Mouse (Mus musculus) CH12.LX (cell line): ENCODE measurements around the gene Ppil6. TPM values are rescaled to one million over a fixed set of nuclear protein-coding genes. Genes with fewer than 3 reads are reported as not detected.
A peak's percentile ranks its signal among the peaks of the same experiment; 100 is the strongest.

Experiments used
- DNase-seq: peaks from one replicate; pipeline ENCODE4 v3.0.0-alpha.2; 2013; ENCODE audit errors: extremely low read depth
- H3K27ac ChIP-seq: 2 replicates; pipeline ENCODE4 v1.5.1; 2012; ENCODE audit warnings: low read depth, mild to moderate bottlenecking, control low read depth, moderate library complexity; ENCODE audit not compliant: insufficient read depth
- H3K27me3 ChIP-seq: replicated peaks from 2 replicates; pipeline ENCODE3; 2012; ENCODE audit warnings: inconsistent platforms
- H3K36me3 ChIP-seq, 2 experiments: replicated peaks in 1 of 2; 2 replicates each; pipeline versions ENCODE3 to v1.6.1; 2012; ENCODE audit warnings: inconsistent platforms in 1 of 2, low read length in 1 of 2, mild to moderate bottlenecking in 1 of 2, mixed read lengths in 1 of 2, moderate library complexity in 1 of 2; ENCODE audit not compliant: control insufficient read depth in 1 of 2, insufficient read depth in 1 of 2
- H3K4me1 ChIP-seq, 2 experiments: 2 replicates each; pipeline ENCODE4 v1.6.1; 2012; ENCODE audit warnings: inconsistent platforms in 1 of 2, moderate library complexity in 1 of 2; ENCODE audit not compliant: insufficient read depth in 2 of 2, control insufficient read depth in 1 of 2
- H3K4me2 ChIP-seq: 2 replicates; pipeline ENCODE4 v1.6.1; 2012; ENCODE audit warnings: low read depth, mild to moderate bottlenecking, control low read depth; ENCODE audit not compliant: poor library complexity, insufficient read depth, severe bottlenecking
- H3K4me3 ChIP-seq, 3 experiments: fragments of 150-350 bp in 1 of 3; sonication (generic) in 1 of 3; replicated peaks in 1 of 3; 2 replicates each; pipeline versions ENCODE3 to v1.5.1; 2011 to 2012; ENCODE audit warnings: low read depth in 2 of 3, low read length in 2 of 3, mild to moderate bottlenecking in 2 of 3, moderate library complexity in 2 of 3, control low read depth in 1 of 3, improper control_type of control experiment in 1 of 3, inconsistent platforms in 1 of 3, mixed read lengths in 1 of 3; ENCODE audit not compliant: poor library complexity in 1 of 3
- H3K79me2 ChIP-seq: replicated peaks from 2 replicates; pipeline ENCODE4 v1.6.1; 2012; ENCODE audit warnings: mild to moderate bottlenecking, moderate library complexity; ENCODE audit not compliant: control insufficient read depth, poor library complexity, insufficient read depth, severe bottlenecking; ENCODE audit errors: extremely low read depth
- H3K9ac ChIP-seq: 2 replicates; pipeline ENCODE4 v1.6.1; 2012; ENCODE audit warnings: low read depth, mild to moderate bottlenecking, control low read depth, moderate library complexity; ENCODE audit not compliant: insufficient read depth
- H3K9me3 ChIP-seq: replicated peaks from 2 replicates; pipeline ENCODE3; 2012; ENCODE audit warnings: low read length, inconsistent platforms, mixed read lengths
- BHLHE40 ChIP-seq: IDR thresholded peaks from 2 replicates; pipeline ENCODE4 v1.6.1; 2011; ENCODE audit warnings: mild to moderate bottlenecking, low read depth, low read length, improper control_type of control experiment
- CHD2 ChIP-seq: IDR thresholded peaks from 2 replicates; pipeline ENCODE4 v1.6.1; 2011; ENCODE audit warnings: low read length, improper control_type of control experiment
- E2F4 ChIP-seq: IDR thresholded peaks from 2 replicates; pipeline ENCODE4 v1.6.1; 2011; ENCODE audit warnings: low read depth, low read length, improper control_type of control experiment; ENCODE audit not compliant: insufficient replicate concordance
- EP300 ChIP-seq: IDR thresholded peaks from 2 replicates; pipeline ENCODE4 v1.6.1; 2011; ENCODE audit warnings: low read length, improper control_type of control experiment
- IRF4 ChIP-seq: IDR thresholded peaks from 2 replicates; pipeline ENCODE4 v1.6.1; 2014; ENCODE audit warnings: low read depth, mild to moderate bottlenecking, inconsistent platforms, low read length, improper control_type of control experiment
- MAFK ChIP-seq: IDR thresholded peaks from 2 replicates; pipeline ENCODE4 v1.6.1; 2011; ENCODE audit warnings: low read length, improper control_type of control experiment; ENCODE audit not compliant: insufficient replicate concordance
- MXI1 ChIP-seq: IDR thresholded peaks from 2 replicates; pipeline ENCODE4 v1.6.1; 2011; ENCODE audit warnings: mild to moderate bottlenecking, low read depth, low read length, improper control_type of control experiment
- NRF1 ChIP-seq: IDR thresholded peaks from 2 replicates; pipeline ENCODE4 v1.6.1; 2014; ENCODE audit warnings: low read depth, mild to moderate bottlenecking, inconsistent platforms, low read length, improper control_type of control experiment, moderate library complexity
- PAX5 ChIP-seq: IDR thresholded peaks from 2 replicates; pipeline ENCODE4 v1.6.1; 2012; ENCODE audit warnings: low read length, inconsistent platforms, mixed read lengths
- RCOR1 ChIP-seq: conservative IDR thresholded peaks from 2 replicates; pipeline ENCODE4 v1.6.1; 2012; ENCODE audit warnings: low read depth, mild to moderate bottlenecking, inconsistent platforms, low read length, improper control_type of control experiment
- SIN3A ChIP-seq: IDR thresholded peaks from 2 replicates; pipeline ENCODE4 v1.6.1; 2012; ENCODE audit warnings: low read length, improper control_type of control experiment, inconsistent platforms
- TBP ChIP-seq: conservative IDR thresholded peaks from 2 replicates; pipeline ENCODE4 v1.6.1; 2011; ENCODE audit warnings: low read depth, low read length, improper control_type of control experiment
- TCF12 ChIP-seq: IDR thresholded peaks from 2 replicates; pipeline ENCODE4 v1.6.1; 2014; ENCODE audit warnings: low read depth, mild to moderate bottlenecking, inconsistent platforms, low read length, improper control_type of control experiment
- UBTF ChIP-seq: IDR thresholded peaks from 2 replicates; pipeline ENCODE4 v1.6.1; 2012; ENCODE audit warnings: low read depth, mild to moderate bottlenecking, inconsistent platforms, low read length, improper control_type of control experiment, moderate library complexity
- ZC3H11A ChIP-seq: IDR thresholded peaks from 2 replicates; pipeline ENCODE4 v1.6.1; 2012; ENCODE audit warnings: low read depth, mild to moderate bottlenecking, inconsistent platforms, low read length, improper control_type of control experiment
- ZKSCAN1 ChIP-seq: IDR thresholded peaks from 2 replicates; pipeline ENCODE4 v1.6.1; 2012; ENCODE audit warnings: low read depth, inconsistent platforms, low read length, improper control_type of control experiment, borderline replicate concordance
- ZMIZ1 ChIP-seq: IDR thresholded peaks from 2 replicates; pipeline ENCODE4 v1.6.1; 2012; ENCODE audit warnings: low read depth, mild to moderate bottlenecking, inconsistent platforms, low read length, improper control_type of control experiment
- ZNF384 ChIP-seq: IDR thresholded peaks from 2 replicates; pipeline ENCODE4 v1.6.1; 2012; ENCODE audit warnings: low read depth, low read length, improper control_type of control experiment, inconsistent platforms
- dilution Hi-C: fragments of 300-500 bp; cut with MboI; formaldehyde crosslinking; loops from 2 replicates; pipeline ENCODE4 v1.14.3; 2020; ENCODE audit warnings: low sequenced_read_pairs; ENCODE audit not compliant: extremely low pct_unique_long_range_greater_than_20kb, extremely low pct_ligation_motif_present
- in situ Hi-C: fragments of 300-500 bp; cut with MboI; formaldehyde crosslinking; loops from 3 replicates; pipeline ENCODE4 v1.14.3; 2019; ENCODE audit warnings: low sequenced_read_pairs, low pct_ligation_motif_present, low pct_unique_long_range_greater_than_20kb, mixed read lengths
- polyA plus RNA-seq: library from polyadenylated mRNA; unstranded; fragments of >175 nt; gene quantifications from 2 replicates; pipeline ENCODE4 v1.2.1, GENCODE M21; 2012; ENCODE audit warnings: low read depth; ENCODE audit not compliant: insufficient read length
- total RNA-seq, 2 experiments: library from RNA; depleted of rRNA; stranded (reverse); fragments of 300-350 nt in 1 of 2; fragments of >200 nt in 1 of 2; gene quantifications; 2 replicates each; pipeline ENCODE4 v1.2.3; 2012 to 2014

Gene Ppil6
- total and polyA plus RNA-seq, 3 experiments: not detected

DNA sequence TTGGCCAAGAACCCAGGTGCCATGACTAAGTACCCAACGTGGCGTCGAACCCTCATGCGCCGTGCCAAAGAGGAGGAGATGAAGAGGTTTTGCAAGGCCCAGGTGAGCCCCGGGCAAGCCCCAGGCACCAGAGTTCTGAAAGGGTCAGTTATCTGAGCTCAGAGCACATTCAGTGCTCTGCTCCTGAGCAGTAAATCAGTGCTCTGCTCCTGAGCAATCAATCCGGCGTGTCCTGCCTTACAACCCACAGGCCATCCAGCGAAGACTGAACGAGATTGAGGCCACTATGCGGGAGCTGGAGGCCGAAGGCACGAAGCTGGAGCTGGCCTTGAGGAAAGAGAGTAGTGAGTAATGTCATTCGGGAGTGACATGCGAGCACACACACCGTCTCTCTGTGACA lies 4.5 kb upstream of the Ppil6 start:
- dilution Hi-C loops: no loop called here

GRCm38 (mm10) chr10:41486506-41487170 lies 3.6 kb upstream of the Ppil6 start:
- dilution Hi-C loops: no loop called here
- no peak overlapping the region for H3K9ac ChIP-seq
- H3K4me3 ChIP-seq: no peak overlapping the region
- H3K36me3 ChIP-seq: peaks cover 64 to 77% of the 10 kb centered on the region in 2 experiments
- in situ Hi-C loops: no loop called here
- H3K27me3 ChIP-seq: no peaks in the 10 kb centered on the region
- peaks cover 4 to 17% of the 10 kb centered on the region in 2 experiments; a peak in 3 of 4 replicates for H3K4me1 ChIP-seq
- no peaks in the 10 kb centered on the region for H3K79me2 ChIP-seq
- no peak overlapping the region for H3K27ac ChIP-seq
- DNase-seq: no peak
- H3K9me3 ChIP-seq: no peaks in the 10 kb centered on the region
- no peak for TF ChIP-seq E2F4
- TF ChIP-seq SIN3A: no peak
- TF ChIP-seq IRF4: no peak
- no peak for TF ChIP-seq ZKSCAN1
- TF ChIP-seq CHD2: no peak
- no peak for TF ChIP-seq TBP
- no peak overlapping the region for H3K4me2 ChIP-seq

More for the DNA sequence above, 4.5 kb upstream of the Ppil6 start:
- Histone ChIP-seq H3K9me3 (no peaks in the 10 kb centered on the region), H3K9ac (no peak overlapping the region), H3K4me1 (peaks cover 4 to 17% of the 10 kb centered on the region in 2 experiments; a peak in 3 of 4 replicates), H3K4me3 (no peak overlapping the region), H3K27me3 (no peaks in the 10 kb centered on the region), H3K79me2 (no peaks in the 10 kb centered on the region), H3K4me2 (no peak overlapping the region), H3K36me3 (peaks cover 70 to 85% of the 10 kb centered on the region in 2 experiments), H3K27ac (no peak overlapping the region)
- in situ Hi-C loops: no loop called here
- DNase-seq: no peak
- TF ChIP-seq BHLHE40 (no peak), ZNF384 (no peak), IRF4 (no peak), EP300 (no peak), MXI1 (no peak), MAFK (no peak)

GRCm38 (mm10) chr10:41488877-41489276 lies 1.4 kb upstream of the Ppil6 start:
- H3K9ac ChIP-seq: no peak overlapping the region
- H3K36me3 ChIP-seq: peaks cover 42 to 54% of the 10 kb centered on the region in 2 experiments
- no peaks in the 10 kb centered on the region for H3K9me3 ChIP-seq

More at GRCm38 (mm10) chr10:41488877-41489276, 1.4 kb upstream of the Ppil6 start:
- Histone ChIP-seq H3K79me2 (no peaks in the 10 kb centered on the region), H3K4me2 (peak overlapping the region; percentile 60; the same call in 1 of the 2 replicates), H3K27ac (no peak overlapping the region)
- DNase-seq: no peak
- in situ Hi-C loops: no loop called here
- no peak for TF ChIP-seq ZKSCAN1
- TF ChIP-seq MXI1: no peak
- TF ChIP-seq UBTF: no peak
- TF ChIP-seq RCOR1: no peak
- no peak for TF ChIP-seq NRF1
- TF ChIP-seq TCF12: no peak
- TF ChIP-seq ZC3H11A: no peak
- no peak for TF ChIP-seq PAX5
- no peak for TF ChIP-seq ZMIZ1
- TF ChIP-seq, all 38 proteins: peak for 0
- Histone ChIP-seq H3K27me3 (no peaks in the 10 kb centered on the region), H3K4me3 (no peak overlapping the region), H3K4me1 (peaks cover 4 to 17% of the 10 kb centered on the region in 2 experiments; a peak in 3 of 4 replicates)
- dilution Hi-C loops: no loop called here
